Mouse (Mus musculus) G1E (cell line): ENCODE results near the gene Cct3. TPM values are rescaled to one million over a fixed set of nuclear protein-coding genes. Genes with fewer than 3 reads are reported as not detected.
A peak's percentile ranks its signal among the peaks of the same experiment; 100 is the strongest.
"Not testable (repeated sequence)": the region's sequence is repeated elsewhere in the genome, so short reads cannot be mapped to it uniquely, and the experiment has no call there.

Experiments
- ATAC-seq: 2 replicates; pipeline ENCODE4 v1.8.0; 2016; ENCODE audit warnings: mild to moderate bottlenecking; ENCODE audit not compliant: insufficient number of reproducible peaks, poor library complexity, low FRiP score, severe bottlenecking; ENCODE audit errors: extremely low read depth
- DNase-seq: peaks from one replicate; pipeline ENCODE4 v3.0.0; 2012; ENCODE audit warnings: low spot score
- H3K27me3 ChIP-seq: 2 replicates; pipeline ENCODE4 v1.6.1; 2012; ENCODE audit warnings: mild to moderate bottlenecking, low read length, inconsistent platforms; ENCODE audit not compliant: insufficient read depth
- H3K36me3 ChIP-seq: replicated peaks from 2 replicates; pipeline ENCODE3; 2012; ENCODE audit warnings: mild to moderate bottlenecking, inconsistent platforms
- H3K4me1 ChIP-seq: 2 replicates; pipeline ENCODE4 v1.6.1; 2012; ENCODE audit warnings: low read depth, low read length, inconsistent platforms, mixed read lengths; ENCODE audit not compliant: insufficient read depth
- H3K4me3 ChIP-seq: 2 replicates; pipeline ENCODE4 v1.5.1; 2012; ENCODE audit warnings: low read depth, mild to moderate bottlenecking, inconsistent platforms, low read length, moderate library complexity, mixed read lengths
- H3K9me3 ChIP-seq: replicated peaks from 2 replicates; pipeline ENCODE4 v1.6.1; 2012; ENCODE audit warnings: inconsistent platforms
- CTCF ChIP-seq: IDR thresholded peaks from 2 replicates; pipeline ENCODE4 v1.5.1; 2012; ENCODE audit warnings: low read depth, low read length, inconsistent platforms, mixed read lengths
- GATA1 ChIP-seq: IDR thresholded peaks from 2 replicates; pipeline ENCODE4 v1.6.1; 2012; ENCODE audit warnings: borderline replicate concordance, low read length, inconsistent platforms, mixed read lengths
- GATA2 ChIP-seq: IDR thresholded peaks from 2 replicates; pipeline ENCODE4 v1.6.1; 2012; ENCODE audit warnings: low read depth, low read length, inconsistent platforms, borderline replicate concordance
- POLR2AphosphoS5 ChIP-seq: IDR thresholded peaks from 2 replicates; pipeline ENCODE4 v1.6.1; 2012; ENCODE audit warnings: low read depth, low read length, inconsistent platforms; ENCODE audit not compliant: insufficient replicate concordance
- TAL1 ChIP-seq: conservative IDR thresholded peaks from 2 replicates; pipeline ENCODE4 v1.6.1; 2012; ENCODE audit warnings: low read depth, low read length, inconsistent platforms, mixed read lengths
- polyA plus RNA-seq: library from polyadenylated mRNA; stranded (reverse); fragments of >175 nt; gene quantifications from 2 replicates; pipeline ENCODE4 v1.2.3, GENCODE M21; 2012
- total RNA-seq, 2 experiments: library from RNA; stranded (forward) in 1 of 2; stranded (reverse) in 1 of 2; fragments of 200-1000 nt in 1 of 2; fragments of >200 nt in 1 of 2; fragmentation: Nextera tagmentation in 1 of 2; gene quantifications; 2 replicates each; pipeline ENCODE4 v1.2.3; 2014 to 2017

Cct3 gene
- total and polyA plus RNA-seq, 3 experiments = 27.9 to 314 (median 234) TPM

- no peak for TF ChIP-seq GATA1
- TF ChIP-seq POLR2AphosphoS5 = no peak
- no peak for TF ChIP-seq CTCF
- no peak for TF ChIP-seq GATA2
- no peak for TF ChIP-seq TAL1
- ATAC-seq (no peak), DNase-seq (no peak)
- Histone ChIP-seq H3K36me3 (no peaks in the 10 kb centered on the region), H3K4me1 (peaks cover 6% of the 10 kb centered on the region; the same call in 1 of the 2 replicates), H3K27me3 (peaks cover 72% of the 10 kb centered on the region), H3K4me3 (no peak overlapping the region), H3K9me3 (no peaks in the 10 kb centered on the region)
Observed at GRCm38 (mm10) chr3:88256382-88256781, 40.5 kb upstream of the Cct3 start.

DNA sequence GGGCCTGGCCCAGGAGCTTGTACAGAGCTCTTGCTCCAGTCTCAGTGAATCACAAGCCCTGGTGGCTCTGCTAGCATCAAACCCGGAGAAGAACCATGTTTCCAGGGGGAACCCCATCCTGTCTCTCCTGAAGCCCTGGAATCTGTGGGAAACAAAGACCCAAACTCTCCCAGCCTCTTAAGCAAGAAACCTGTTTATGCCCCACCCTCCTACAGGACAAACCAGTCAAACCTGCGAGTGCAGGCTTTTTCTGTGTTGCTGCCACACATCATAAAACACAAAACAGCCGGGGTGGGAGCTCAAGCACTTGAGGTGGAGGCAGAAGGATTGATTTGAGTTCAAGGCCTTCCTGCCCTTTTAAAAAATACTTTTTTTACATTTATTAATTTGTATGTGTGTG lies 34.6 kb upstream of the Cct3 start:
- no peaks in the 10 kb centered on the region for H3K9me3 ChIP-seq
- no peak for TF ChIP-seq POLR2AphosphoS5
- no peaks in the 10 kb centered on the region for H3K4me1 ChIP-seq
- ATAC-seq (no peak), DNase-seq (no peak)
- peaks cover 29% of the 10 kb centered on the region for H3K27me3 ChIP-seq
- no peak overlapping the region for H3K4me3 ChIP-seq
- no peaks in the 10 kb centered on the region for H3K36me3 ChIP-seq

GRCm38 (mm10) chr3:88268014-88268413 lies 28.9 kb upstream of the Cct3 start:
- ATAC-seq, H3K9me3 ChIP-seq, H3K4me3 ChIP-seq, H3K27me3 ChIP-seq, H3K4me1 ChIP-seq, H3K36me3 ChIP-seq, DNase-seq: not testable (repeated sequence)

GRCm38 (mm10) chr3:88268991-88269390 lies 27.9 kb upstream of the Cct3 start:
- Histone ChIP-seq H3K4me1 (no peaks in the 10 kb centered on the region), H3K4me3 (no peak overlapping the region), H3K27me3 (peaks cover 7% of the 10 kb centered on the region), H3K36me3 (no peaks in the 10 kb centered on the region), H3K9me3 (no peaks in the 10 kb centered on the region)
- ATAC-seq = no peak
- TF ChIP-seq GATA1 (no peak), POLR2AphosphoS5 (no peak), GATA2 (no peak), TAL1 (no peak), CTCF (no peak)
- DNase-seq = no peak

GRCm38 (mm10) chr3:88271298-88271697 lies 25.6 kb upstream of the Cct3 start:
- not testable (repeated sequence) for H3K4me1 ChIP-seq, DNase-seq, ATAC-seq

DNA sequence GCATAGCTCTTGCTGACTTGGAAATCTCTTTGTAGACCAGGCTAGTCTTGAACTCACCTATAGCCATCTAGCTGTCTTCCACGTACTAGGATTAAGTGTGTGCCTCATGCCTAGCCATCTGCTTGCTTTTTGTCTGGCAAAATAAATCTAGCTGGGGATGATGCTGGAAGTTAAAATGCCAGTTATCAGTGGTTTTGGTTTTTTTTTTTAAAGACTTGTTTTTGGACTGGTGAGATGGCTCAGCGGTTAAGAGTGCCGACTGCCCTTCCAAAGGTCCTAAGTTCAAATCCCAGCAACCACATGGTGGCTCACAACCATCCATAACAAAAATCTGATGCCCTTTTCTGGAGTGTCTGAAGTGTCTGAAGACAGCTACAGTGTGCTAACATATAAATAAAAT lies 25.1 kb upstream of the Cct3 start:
- Histone ChIP-seq H3K9me3 (no peaks in the 10 kb centered on the region), H3K36me3 (no peaks in the 10 kb centered on the region), H3K27me3 (peaks cover 7% of the 10 kb centered on the region), H3K4me3 (no peak overlapping the region), H3K4me1 (no peaks in the 10 kb centered on the region)
- ATAC-seq (no peak), DNase-seq (no peak)
- TF ChIP-seq TAL1 = no peak
- no peak for TF ChIP-seq GATA1
- TF ChIP-seq POLR2AphosphoS5 = no peak
- no peak for TF ChIP-seq GATA2
- no peak for TF ChIP-seq CTCF

More at GRCm38 (mm10) chr3:88271298-88271697, 25.6 kb upstream of the Cct3 start:
- H3K27me3 ChIP-seq, H3K4me3 ChIP-seq, H3K9me3 ChIP-seq, H3K36me3 ChIP-seq: not testable (repeated sequence)

GRCm38 (mm10) chr3:88274002-88274401 lies 22.9 kb upstream of the Cct3 start:
- Histone ChIP-seq H3K4me1 (0 out of 2 replicates have a peak, but pooled peaks cover 3% of the 10 kb centered on the region), H3K4me3 (no peak overlapping the region), H3K27me3 (peaks cover 4% of the 10 kb centered on the region), H3K9me3 (no peaks in the 10 kb centered on the region), H3K36me3 (no peaks in the 10 kb centered on the region)
- ATAC-seq (no peak), DNase-seq (no peak)
- no peak for TF ChIP-seq GATA1
- peak; percentile 45 for TF ChIP-seq CTCF
- no peak for TF ChIP-seq POLR2AphosphoS5
- no peak for TF ChIP-seq GATA2
- TF ChIP-seq TAL1 = no peak

GRCm38 (mm10) chr3:88276121-88276520 lies 20.8 kb upstream of the Cct3 start:
- H3K36me3 ChIP-seq = no peaks in the 10 kb centered on the region
- ATAC-seq (no peak), DNase-seq (no peak)
- no peaks in the 10 kb centered on the region for H3K27me3 ChIP-seq
- no peak overlapping the region for H3K4me3 ChIP-seq
- TF ChIP-seq CTCF (no peak), GATA2 (no peak), GATA1 (no peak)
- 0 out of 2 replicates have a peak, but pooled peaks cover 3% of the 10 kb centered on the region for H3K4me1 ChIP-seq
- H3K9me3 ChIP-seq = no peaks in the 10 kb centered on the region
